Mouse (Mus musculus) MN1 (cell line): Measurements from ENCODE around the gene Hsd17b1.

Source experiments
- DNase-seq: peaks from one replicate; pipeline ENCODE4 v3.0.0-alpha.2; 2016; ENCODE audit warnings: low spot score

The Hsd17b1 gene

GRCm38 (mm10) chr11:101128996-101129577 lies 50.9 kb downstream of the Hsd17b1 start:
- no peak for DNase-seq
